Mouse (Mus musculus): Measurements from ENCODE around the gene Sgk1.

Gene Sgk1

GRCm38 (mm10) chr10:21882184-21883081 lies at the start of gene Sgk1:
Gene Sgk1, plus strand, starts transcription at chr10:21882184.
- DNase-seq = peak in 1 of 2 experiments; percentile 36

- DNase-seq = no peak
Observed at GRCm38 (mm10) chr10:21832282-21832681, 49.7 kb upstream of the Sgk1 start.

DNA sequence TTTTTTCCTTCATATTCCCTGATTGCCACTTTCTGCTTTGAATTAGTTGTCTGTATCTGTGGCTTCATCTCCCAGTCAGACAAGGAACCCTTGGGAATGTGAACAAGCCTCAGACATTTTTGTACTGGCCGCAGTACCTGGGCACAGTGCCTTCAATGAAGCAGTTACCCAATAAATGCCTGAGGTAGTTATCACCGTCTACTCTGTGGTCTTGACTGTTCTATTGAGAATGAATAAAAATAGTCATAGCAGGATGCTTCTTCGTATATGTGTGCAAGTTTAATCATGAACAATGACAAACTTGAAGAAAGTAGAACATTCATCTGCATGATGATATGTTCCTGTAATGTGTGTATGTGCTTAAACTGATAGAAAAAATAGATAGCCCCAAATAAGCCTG lies 48.2 kb upstream of the Sgk1 start:
- DNase-seq = no peak

GRCm38 (mm10) chr10:21835077-21835476 lies 46.9 kb upstream of the Sgk1 start:
- DNase-seq = no peak

DNA sequence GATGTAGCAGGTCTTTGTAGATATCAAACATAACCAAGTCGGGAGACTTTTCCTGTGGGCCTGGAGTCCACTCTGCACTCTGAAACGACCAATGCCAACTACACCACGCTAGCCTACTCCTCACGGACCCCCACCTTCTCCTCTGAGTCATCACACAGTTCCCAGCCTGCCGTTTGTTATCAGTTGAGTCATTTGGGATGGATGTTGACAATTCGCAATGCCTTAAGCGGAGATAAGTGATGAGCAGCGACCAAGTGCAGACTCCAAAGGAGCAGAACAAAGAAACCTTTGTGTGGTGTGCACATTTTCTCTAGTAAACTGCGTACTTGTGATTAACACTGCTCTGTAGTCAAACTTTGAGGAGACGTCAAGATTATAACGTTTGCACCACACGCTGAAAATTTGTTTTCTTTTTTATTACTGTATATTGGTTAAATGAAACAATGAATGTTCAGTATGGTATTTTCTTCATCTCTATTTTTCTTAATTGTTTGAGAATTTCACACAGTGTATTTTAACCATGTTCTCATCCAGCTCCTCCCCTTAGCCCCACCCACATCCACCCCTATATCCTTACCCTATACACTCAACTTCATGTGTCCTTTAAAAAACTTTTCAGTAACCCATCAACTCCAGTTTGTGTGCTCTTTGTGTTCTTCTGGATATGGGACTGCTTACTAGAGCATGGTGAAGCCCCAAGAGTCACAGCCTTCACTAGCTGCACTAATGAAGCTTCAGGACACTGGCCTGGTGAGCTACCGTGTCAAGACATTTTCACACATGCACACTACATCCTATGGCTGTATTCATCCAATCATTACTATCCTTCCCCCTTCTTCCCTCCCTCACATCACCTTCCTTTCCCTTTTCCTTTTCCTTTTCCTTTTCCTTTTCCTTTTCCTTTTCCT lies 42.5 kb upstream of the Sgk1 start:
- DNase-seq = no peak

DNA sequence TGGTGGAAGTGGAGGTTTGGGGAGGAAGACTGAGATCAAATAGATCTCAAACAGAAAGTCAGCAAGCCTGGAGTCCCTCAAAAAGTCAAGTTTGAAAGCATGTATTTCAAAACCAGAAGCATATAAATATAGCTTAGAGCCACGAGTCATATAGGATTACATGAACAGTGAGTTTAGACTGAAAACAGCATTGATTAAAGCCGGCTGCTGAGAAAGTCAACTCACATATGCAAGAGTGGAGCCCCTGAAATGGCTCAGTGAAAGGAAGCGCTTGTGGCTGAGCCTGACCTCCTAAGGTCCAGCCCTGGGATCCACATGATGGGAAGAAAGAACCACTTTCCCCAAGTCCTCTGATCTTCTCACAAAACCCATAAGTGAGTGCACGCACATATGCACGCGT lies 38.7 kb upstream of the Sgk1 start:
- DNase-seq = no peak

DNA sequence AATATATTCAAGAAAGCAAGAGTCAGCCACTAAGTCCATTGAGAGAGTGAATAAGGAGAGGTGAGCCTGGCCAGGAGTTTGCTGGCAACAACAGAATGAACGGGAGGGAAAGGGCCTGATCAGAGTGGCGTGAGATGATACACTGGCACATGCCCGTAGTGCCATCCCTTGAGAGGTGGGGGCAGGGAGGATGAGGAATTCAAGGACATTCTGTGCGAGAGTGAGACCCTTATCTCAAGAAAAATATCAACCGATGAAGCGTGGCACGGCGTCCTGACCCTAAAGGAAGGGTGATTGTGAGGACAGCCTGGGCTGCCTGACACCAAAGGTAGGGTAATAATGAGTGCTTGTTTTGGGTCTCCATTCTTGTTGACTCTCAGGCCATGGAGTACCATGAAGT lies 38.1 kb upstream of the Sgk1 start:
- no peak for DNase-seq

GRCm38 (mm10) chr10:21844391-21844790 lies 37.6 kb upstream of the Sgk1 start:
- DNase-seq = no peak

- no peak for DNase-seq
Observed at GRCm38 (mm10) chr10:21845601-21846282, 36.2 kb upstream of the Sgk1 start.

DNA sequence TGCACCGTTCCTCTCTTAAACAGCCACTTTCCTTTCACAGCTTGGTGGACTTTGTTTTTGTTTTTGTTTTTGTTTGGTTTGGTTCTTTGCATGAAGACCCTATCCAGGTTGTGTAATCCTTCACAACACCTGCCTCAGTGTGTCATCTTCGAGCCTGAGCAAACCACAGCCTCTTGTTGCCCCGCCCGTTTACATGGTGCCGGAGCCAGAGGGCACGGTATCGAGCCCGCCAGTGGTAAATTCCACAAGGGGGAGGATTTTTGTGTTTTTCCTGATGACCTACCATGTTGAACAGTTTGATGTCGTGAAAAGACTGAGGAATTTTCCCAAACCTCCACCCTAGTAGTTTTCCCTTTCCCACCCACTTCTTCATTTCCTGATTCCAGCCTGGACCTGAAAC lies 35.6 kb upstream of the Sgk1 start:
- no peak for DNase-seq

GRCm38 (mm10) chr10:21847026-21847820 lies 34.8 kb upstream of the Sgk1 start:
- no peak for DNase-seq

DNA sequence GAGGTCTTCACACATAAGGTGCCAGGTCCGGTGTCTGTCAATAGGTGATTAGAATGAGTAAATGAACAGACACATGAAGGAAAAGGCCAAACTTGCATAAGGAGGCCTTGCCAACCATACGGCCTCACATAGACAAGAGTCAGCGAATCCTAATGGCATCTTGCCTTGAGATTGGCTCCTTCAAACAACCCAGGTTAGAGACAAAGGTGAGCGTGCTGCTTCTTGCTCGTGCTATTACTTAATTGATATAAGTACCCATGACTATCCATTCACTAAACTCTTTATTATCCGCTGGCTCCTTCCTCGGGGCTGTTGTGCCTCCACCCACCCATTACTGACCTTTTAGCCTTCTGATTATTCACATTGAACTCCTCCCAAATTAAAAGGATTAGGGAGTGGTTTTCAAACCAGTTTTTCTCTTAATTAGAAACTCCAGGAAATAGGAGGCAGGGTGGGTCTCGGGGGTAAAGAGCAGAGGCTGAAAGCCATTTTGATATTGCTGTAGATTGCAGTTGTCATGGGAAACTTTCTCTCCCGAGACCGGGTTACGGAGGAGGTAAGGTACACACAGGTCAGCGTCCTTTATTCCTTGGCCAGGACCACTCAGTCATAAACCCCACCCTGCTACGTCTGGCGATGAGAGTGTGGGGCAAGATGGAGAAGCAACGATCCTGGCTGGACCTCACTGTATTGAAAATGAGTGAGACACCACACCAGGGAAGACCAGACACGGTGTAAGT lies 33.9 kb upstream of the Sgk1 start:
- no peak for DNase-seq

DNA sequence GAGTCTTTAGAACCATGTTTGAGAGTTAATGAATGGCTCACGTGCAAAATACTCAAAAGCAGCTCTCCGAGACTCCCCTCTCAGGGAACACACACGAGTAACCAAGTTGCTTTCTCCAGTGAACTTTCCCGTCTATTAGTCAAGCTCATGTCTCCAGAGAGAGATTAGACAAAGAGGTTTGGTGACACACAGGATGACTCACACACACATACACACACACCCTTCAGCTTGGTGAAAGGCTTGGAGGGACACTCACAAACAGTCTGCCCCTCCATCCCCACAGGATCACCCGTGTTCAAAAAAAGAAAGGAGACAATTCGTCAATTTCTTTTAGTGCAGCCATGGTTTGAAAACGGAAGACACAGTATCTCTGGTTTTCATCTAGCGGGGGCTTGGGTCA lies 32.7 kb upstream of the Sgk1 start:
- no peak for DNase-seq

- no peak for DNase-seq
Observed at GRCm38 (mm10) chr10:21850330-21850729, 31.7 kb upstream of the Sgk1 start.

GRCm38 (mm10) chr10:21853122-21853521 lies 28.9 kb upstream of the Sgk1 start:
- no peak for DNase-seq

- DNase-seq = no peak
Observed at GRCm38 (mm10) chr10:21853566-21854328, 28.2 kb upstream of the Sgk1 start.

DNA sequence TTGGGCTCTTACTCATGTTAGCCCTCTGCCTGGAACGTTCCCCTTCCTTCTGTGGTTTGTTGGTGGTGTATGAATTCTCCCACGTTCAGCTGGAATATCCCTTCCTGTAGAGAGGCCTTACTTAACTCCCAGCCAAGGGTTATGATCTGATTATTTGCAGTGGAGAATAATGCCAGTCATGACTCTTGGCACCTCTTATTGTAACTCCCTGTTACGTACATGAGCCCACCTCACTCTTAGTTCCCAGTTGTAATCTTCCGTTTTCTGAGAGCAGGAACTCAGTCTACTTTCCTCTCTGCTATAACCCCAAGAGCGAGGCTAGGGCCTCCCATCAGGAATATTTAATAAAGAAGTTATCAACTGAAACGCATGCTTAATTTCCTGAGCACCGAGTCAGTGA lies 26.6 kb upstream of the Sgk1 start:
- DNase-seq = no peak

DNA sequence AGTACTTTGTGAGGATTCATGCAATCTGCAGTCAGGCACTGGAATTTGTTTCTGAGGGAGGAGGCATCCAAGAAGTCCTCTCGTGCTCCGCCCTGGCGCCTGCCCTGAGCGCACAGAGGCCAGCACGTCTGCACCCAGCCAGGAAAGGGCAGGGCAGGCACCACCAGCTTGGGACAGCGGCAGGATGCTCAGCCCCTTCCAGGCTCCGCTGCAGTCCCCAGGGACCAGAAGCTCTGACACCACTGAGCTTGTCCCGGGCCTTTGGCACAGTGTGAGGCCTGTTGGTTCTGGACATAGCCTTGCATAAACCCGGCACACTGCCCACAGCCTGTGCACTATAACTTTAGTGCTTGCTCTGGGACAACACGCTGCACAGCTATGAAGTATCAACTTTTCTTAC lies 24.3 kb upstream of the Sgk1 start:
- DNase-seq = no peak

DNA sequence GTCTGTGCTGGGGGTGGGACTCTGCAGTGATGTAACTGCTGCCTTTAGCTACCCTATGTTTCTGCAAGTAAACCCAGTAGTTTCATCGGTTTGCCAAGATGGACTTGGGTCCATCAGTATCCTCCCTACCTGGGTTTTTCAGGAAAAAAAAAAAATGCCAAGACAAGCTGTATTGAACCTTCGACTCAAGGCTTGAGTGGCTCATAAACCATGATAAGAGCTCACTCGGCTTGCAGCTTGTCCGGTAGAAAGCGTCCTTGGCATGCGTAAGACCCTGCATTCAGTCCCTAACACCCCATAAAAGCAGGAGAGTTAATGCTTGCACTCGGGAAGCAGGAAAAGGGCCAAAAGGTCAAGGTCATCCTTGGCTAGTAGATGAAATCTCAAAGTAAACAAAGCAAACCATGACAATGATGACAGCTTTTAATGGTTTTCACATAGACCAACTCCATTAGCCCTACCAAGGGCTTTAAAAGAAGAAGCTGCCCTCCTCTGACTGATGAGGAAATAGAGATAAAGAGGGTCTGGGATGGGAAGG lies 23.5 kb upstream of the Sgk1 start:
- no peak for DNase-seq

DNA sequence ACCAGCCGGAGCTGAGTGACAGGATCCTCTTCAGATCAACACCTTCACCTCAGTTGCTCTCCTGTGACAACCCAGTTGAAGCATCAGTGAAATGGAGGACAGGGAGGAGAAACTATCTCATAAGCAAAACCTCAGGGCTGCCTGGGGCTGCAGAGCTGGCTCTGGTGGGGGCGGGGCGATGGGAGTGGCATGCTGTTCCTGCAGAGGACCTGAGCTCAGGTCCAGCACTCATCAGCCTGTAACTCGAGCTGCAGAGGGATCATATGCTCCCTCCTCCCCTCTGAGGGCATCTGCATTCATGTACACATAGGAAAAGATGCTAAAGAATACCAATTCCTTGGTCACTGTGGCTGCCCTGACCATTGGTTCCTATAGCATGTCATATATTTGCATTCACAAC lies 15.5 kb upstream of the Sgk1 start:
- DNase-seq = no peak

DNA sequence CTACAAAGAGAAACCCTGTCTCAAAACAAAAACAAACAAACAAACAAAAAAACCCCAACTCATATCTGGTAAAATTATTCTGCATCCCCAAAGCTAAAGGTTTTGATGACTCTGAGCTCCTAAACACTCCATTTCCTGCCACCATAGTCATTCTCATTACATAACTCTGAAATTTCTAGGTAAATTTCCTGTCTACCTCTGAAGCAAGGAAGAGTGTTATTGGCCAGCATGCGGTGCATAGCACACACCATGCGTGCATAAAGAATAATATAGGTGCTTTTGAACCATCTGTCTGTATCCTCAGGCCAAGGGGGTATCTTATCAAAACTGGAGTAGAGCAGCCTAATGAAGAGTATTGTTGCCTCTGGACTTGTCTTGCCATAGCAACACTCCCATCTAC lies 13.8 kb upstream of the Sgk1 start:
- DNase-seq = no peak

All from spleen, adult 18-20 months (tissue).